Mouse (Mus musculus) kidney, adult 18-20 months (tissue): Measurements from ENCODE around the gene Tmem131.
"Not testable (repeated sequence)": the region's sequence is repeated elsewhere in the genome, so short reads cannot be mapped to it uniquely, and the experiment has no call there.

Experiments
- DNase-seq: peaks from one replicate; pipeline ENCODE4 v3.0.0; 2021

Tmem131 gene

DNA sequence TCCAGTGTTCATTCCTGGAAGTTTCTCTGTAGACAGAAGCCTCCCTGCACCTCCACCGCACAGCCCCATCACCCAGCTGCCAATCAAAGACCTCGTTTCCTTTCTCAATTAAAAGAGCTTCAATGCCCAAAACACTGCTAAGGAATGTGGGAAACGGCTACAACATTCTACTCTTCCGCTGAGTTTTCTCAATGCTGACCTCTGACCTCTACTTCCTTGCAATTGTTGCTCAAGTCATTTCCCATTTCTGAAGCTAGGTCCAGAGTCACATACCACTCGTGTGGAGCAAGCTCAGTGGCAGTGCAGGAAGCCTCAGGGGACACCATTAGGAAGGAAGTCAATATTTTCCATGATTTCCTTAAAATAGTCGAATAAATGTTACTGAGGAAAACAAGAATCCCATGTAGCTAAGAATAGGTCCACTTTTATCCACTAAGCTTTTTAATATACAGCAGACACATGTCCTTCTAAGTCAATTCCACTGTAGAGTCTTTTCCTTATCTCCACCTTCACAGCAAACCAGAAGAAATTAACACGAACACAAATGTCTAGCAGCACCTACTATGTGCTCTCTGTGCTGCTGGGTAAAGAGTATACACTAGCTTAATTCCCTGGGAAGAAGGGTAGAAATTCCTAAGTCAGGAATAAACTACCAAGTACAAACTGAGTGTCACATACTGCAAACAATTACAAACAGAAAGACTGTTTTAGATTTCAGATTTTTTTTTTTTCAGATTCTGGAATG, 28.8 kb downstream of the Tmem131 start:
- DNase-seq = no peak

DNA sequence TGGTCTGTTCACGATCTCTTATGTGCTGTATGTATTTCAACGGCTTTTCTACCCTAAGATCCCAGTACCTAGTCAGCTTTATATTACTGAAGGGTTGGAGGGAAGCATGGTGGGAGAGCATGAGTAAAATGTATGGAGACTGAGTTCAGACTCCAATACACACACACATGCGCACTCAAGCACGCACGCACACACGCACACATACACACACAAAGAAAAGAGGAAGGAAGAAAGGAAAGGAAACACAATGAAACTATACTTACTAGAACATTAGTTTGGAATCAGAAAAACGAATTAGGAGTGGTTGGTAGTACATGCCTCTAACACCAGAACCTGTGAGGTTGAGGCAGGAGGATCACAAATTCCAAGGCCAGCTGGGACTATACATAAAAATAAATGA, 29.7 kb downstream of the Tmem131 start:
- DNase-seq = no peak

GRCm38 (mm10) chr1:36912239-36912638, 31.2 kb downstream of the Tmem131 start:
- DNase-seq = no peak

DNA sequence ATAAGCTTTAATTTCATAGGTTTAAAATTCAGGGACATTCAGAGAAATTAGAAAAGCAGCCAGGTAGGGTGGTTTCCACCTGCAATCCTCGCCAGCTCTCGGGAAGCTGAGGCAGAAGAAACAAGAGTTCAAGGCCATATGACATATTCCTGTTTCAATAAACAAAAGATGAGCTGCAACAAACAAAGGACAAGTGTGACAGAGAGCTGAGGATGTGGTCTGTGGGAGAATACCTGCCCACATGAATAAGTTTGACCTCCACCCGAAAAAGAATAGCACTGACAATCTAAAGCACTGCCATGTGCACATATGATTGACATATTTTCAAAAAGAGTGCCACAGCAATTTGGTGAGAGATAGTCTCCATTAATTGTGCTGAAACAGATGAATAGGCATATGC, 31.9 kb downstream of the Tmem131 start:
- DNase-seq = no peak

- DNase-seq = no peak
Measured at GRCm38 (mm10) chr1:36910397-36910796, 33.1 kb downstream of the Tmem131 start.

- DNase-seq = not testable (repeated sequence)
Measured at GRCm38 (mm10) chr1:36909965-36910364, 33.5 kb downstream of the Tmem131 start.

DNA sequence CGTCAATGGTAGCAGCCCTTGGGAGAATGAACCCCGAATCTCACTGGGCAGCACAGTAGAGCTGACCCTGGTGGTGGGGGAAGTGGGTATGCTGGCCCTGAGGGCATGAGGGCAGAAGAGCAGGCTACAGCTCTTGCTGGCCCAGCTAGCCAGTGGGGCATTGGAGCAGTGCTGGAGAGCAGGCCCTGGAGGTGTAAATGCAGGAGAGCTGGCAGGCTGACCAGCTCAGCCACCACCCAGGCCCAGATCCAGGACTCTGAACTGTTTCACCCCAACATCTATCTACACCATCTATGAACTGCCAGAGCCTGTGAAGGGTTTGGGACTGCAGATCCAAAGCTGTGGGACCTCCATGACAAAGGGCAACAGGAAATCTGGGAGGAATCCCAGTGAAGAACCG, 38.2 kb downstream of the Tmem131 start:
- DNase-seq = peak; percentile 25

DNA sequence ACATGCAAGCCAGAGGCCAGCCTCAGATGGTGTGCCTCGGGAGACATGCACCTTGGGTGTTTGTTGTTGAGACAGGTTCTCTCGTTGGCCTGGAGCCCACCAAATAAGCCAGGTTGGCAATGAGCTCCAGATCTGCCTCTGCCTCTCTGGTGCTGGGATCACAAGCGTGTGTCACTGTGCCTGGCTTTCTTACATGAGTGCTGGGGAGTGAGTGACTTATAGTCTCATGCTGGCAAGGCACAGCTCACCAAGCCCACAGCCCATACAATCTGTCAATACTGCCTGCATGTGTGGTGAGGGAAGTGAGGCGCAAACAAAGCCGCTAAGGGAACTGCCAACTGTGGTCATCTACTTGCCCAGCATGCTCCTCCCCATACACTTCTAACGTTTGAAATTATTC, 39.0 kb downstream of the Tmem131 start:
- no peak for DNase-seq

- DNase-seq = no peak
Measured at GRCm38 (mm10) chr1:36904084-36904451, 39.4 kb downstream of the Tmem131 start.

GRCm38 (mm10) chr1:36903376-36904083, 39.9 kb downstream of the Tmem131 start:
- DNase-seq = no peak

- no peak for DNase-seq
Measured at GRCm38 (mm10) chr1:36902533-36903315, 40.7 kb downstream of the Tmem131 start.

GRCm38 (mm10) chr1:36899622-36900021, 43.8 kb downstream of the Tmem131 start:
- no peak for DNase-seq

DNA sequence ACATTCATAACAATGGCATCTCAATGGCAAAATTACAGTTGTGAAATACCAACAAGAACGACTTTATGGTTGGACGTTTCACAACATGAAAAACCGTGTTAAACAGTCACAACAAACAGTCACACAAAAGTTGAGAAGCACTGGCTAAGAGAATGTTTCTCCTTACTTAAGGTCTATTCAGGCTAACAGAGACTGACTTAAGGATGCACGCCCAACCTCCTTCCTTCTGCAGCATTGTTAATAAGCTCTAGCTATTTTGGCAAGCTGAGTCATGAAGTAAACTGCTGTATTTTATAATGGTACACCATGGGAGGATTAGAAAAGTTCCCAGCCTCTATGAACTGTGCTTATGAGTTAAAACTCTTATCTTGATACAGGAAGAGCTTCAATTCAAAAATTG, 47.0 kb downstream of the Tmem131 start:
- DNase-seq = no peak

DNA sequence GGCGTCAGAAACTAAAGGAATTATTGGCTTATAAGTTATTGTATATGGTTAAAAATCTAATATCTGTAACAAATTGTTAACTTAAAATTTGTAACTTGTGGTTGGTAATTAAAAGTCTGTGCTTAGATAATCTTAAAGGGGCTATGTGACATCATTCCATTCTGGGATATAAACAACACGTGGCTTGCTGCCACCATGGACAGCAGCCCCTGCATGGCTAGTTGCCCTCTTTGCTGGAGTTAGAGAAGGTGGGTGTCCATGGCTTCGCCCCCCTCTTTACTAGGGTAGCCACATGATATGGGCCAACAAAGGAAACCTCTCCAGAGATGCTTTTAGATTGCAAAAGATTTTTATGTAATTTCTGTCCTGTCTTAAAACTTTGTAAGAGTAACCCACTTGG, 48.0 kb downstream of the Tmem131 start:
- DNase-seq = no peak

GRCm38 (mm10) chr1:36894136-36894535, 49.3 kb downstream of the Tmem131 start:
- no peak for DNase-seq

DNA sequence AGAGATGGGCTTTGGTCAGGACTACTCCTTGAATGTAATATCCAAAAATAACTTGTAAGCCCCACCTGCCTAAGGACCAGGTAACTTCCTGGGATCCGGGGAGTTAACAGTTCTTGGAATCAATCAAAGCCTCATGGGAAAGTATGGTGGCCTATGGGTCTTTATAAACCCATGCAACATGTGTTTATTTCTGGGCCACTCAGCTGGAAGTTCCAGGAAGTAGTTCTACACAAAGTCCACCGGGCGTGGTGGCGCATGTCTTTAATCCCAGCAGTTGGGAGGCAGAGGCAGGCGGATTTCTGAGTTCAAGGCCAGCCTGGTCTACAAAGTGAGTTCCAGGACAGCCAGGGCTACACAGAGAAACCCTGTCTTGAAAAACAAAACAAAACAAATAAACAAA, 49.7 kb downstream of the Tmem131 start:
- not testable (repeated sequence) for DNase-seq

DNA sequence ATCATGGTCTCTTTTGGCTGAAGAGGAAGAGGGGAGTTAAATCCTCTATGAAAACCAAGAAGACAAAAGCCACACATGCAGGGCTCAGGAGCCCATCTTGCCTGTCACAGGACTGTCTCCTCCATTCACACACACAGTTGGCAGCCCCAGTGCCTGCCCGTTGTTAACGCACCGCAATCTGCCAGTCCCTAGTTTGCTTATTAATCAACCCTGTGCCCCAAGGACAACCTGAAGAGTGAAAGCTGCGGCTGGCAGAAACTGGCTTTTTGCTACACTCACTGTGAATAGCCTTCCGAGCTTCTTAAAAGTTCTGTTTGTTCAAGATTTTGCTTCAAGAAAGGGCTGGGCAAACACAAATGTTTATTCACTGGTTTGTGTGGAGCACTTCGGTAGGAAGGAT, 50.3 kb downstream of the Tmem131 start:
- peak; percentile 31 for DNase-seq

DNA sequence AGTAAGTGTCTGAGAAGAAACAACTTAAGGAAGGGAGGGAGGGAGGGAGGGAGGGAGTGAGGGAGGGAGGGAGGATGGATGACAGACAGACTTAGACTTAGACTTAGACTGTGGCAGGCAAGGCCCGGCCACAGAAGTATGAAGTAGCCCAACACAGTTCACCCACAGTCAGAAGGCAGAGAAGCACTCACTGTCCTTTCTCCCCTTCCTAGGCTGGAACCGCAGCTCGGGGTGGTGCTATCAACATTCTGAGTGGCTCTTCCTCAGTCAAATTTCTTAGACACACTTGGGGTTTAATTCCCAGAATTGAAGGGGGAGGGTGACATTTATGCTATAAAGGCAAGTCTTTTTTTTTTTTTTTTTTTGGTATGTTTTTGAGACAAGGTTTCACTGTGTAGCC, 51.0 kb downstream of the Tmem131 start:
- no peak for DNase-seq

DNA sequence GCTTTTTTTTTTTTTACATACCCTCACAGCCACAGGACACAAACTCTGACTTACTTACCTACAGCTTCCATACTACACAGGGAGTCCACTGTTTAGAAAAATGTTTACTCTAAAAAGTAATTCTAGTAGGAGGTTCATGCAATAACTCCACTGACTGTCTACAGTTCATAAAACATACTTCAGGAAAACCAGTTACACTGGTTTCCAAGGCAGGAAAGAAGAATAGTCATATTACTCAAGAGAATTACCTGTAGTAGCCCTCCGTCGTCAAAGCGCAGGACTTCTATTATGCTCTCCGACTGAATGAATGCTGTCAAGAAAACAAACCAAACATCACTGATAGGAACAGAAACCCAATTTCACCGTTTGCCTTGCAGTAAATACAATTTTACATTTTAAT, 54.5 kb downstream of the Tmem131 start:
- no peak for DNase-seq

DNA sequence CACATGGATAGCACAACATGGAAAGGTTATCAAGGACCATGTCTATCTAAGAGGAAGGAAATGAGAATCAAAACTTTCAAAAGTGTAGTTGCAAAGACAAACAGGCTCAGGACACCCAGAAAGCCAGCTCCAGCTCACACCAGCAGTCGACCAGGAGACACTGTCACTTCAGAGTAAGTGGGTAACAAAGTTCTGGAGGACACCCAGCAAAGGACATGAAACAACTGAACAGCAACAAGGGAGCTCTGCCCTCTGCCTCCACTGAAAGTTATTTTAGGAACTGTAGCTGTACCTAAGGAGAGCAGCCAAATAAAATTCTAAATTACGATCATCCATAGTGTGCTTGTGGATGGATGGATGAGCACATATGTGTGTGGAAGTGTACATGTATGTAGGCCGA, 56.3 kb downstream of the Tmem131 start:
- DNase-seq = no peak

DNA sequence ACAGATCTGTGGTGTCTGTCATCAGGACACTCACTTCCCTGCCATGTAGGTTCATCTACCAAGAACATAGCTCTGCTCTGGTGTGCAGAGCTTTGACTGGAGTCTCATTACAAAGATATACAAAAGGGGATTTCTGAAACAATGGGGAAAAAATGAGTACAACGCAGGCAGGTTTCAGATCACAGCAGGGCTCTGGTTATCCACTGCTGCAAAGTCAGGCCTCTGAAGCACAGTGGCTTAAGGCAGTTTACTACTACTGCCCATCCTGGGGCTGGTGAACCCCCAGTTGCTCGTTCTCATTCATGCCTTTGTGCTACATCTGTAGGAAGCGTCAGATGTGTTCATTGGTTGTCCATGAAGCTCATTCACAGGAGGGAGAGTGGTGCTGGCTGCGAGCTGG, 57.0 kb downstream of the Tmem131 start:
- no peak for DNase-seq

DNA sequence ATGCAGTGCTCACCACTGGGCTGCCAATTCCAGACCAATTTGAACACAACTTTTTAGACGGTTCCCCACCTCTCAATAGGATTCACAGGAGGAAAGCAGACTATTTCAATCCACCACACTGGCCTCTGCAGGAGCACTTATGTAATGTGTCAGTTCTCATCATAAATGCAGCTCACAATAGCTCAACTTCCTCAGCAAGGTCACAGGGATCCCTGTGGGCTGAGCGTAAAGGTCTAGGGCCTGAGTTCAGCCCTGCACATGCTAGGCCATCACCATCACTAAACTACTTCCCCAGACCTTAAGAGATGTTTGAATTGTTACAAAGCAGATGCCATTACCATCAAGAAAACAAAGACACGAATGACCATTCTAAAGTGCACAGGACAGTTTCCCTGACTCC, 58.9 kb downstream of the Tmem131 start:
- no peak for DNase-seq

DNA sequence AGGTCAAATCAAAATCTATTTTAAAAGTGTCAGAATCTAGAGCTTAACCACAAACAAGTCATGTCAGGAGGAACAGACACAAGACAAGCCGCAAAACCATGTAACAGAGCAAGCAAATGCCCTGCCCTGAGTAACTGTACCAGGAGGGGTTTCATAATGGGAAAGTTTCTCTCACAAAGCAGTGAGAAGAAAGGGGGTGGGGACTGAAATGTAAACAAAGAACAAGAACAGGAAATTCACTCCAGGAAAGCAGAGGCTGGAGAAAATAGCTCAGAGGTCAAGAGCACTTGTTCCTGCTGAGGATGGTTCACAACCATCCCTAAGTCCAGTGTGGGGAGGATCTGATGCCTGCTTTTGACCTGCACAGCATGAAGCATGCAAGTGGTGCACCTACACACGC, 59.7 kb downstream of the Tmem131 start:
- DNase-seq = no peak

DNA sequence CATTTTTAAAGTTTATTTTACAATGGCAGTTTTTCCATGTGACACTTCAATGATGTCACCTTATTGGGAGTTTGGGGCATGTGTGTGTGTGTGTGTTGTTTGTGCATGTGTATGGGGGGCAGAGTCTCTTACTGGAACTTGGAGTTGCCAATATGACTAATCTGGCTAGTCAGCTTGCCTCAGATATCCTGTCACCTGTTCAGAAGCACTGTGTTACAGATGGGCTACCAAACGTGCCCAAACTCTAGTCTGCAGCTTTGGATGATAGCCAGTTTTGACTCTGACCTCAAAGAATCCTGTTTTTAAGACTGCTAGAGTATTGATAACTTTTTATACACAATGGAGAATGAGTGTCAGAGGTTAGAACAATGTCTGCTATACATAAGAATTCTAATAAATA, 64.3 kb downstream of the Tmem131 start:
- DNase-seq = no peak
